Mouse (Mus musculus) small intestine, adult 2 months (tissue): ENCODE results near the gene Wwp2.

Experiments used
- CTCF ChIP-seq: fragments of 200-500 bp; IDR thresholded peaks from 2 replicates; pipeline ENCODE4 v1.5.1; 2012; ENCODE audit warnings: low read depth, mild to moderate bottlenecking, control low read depth, inconsistent platforms, low read length, moderate library complexity, mixed read lengths; ENCODE audit not compliant: insufficient replicate concordance, insufficient read length; ENCODE audit errors: extremely low read depth
- POLR2A ChIP-seq: fragments of 200-500 bp; IDR thresholded peaks from 2 replicates; pipeline ENCODE4 v1.6.1; 2012; ENCODE audit warnings: low read depth, mild to moderate bottlenecking, control low read depth, inconsistent platforms, low read length, moderate library complexity

GRCm38 (mm10) chr8:107470302-107470701 is 34.1 kb downstream of the Wwp2 start:
- TF ChIP-seq POLR2A: no peak
- no peak for TF ChIP-seq CTCF
